ENCODE assay signal across 7 mouse cellular contexts in genomic region chr3:135206621-135207020, GRCm38 (mm10). TPM values are rescaled to one million over a fixed set of nuclear protein-coding genes. Genes with fewer than 3 reads are reported as not detected.
DNase-seq lines count a peak whose midpoint lies in the region; ATAC-seq and TF ChIP-seq lines count a peak whose summit lies in the region.

No protein-coding gene starts in this region.

- no peaks in the 10 kb centered on the region for H3K4me1 ChIP-seq in liver, adult 2 months (ENCODE audit: control insufficient read depth, insufficient read depth, low read length)
- no peaks in the 10 kb centered on the region for H3K4me1 ChIP-seq in liver, embryonic 11.5 days (replicated peaks; ENCODE audit: control insufficient read depth, insufficient read depth, low read length)
- 0 out of 4 replicates have a peak, but pooled peaks cover under 1 to 2% of the 10 kb centered on the region in 2 experiments for H3K4me1 ChIP-seq in ES-E14 (ENCODE audit: control insufficient read depth in 2 of 2, insufficient read depth in 2 of 2, low read length in 2 of 2, poor library complexity in 1 of 2)
- no peaks in the 10 kb centered on the region for H3K4me1 ChIP-seq in hindbrain, embryonic 11.5 days (replicated peaks; ENCODE audit: control insufficient read depth, insufficient read depth, low read length)
- no peaks in the 10 kb centered on the region for H3K4me1 ChIP-seq in limb, embryonic 14.5 days (ENCODE audit: control insufficient read depth, insufficient read depth, low read length)
- H3K4me1 ChIP-seq in small intestine, adult 2 months (ENCODE audit: control insufficient read depth, insufficient read depth, insufficient read length, low read length), result no peaks in the 10 kb centered on the region

- H3K4me2 ChIP-seq in liver, embryonic 11.5 days, result no peak overlapping the region
- H3K4me2 ChIP-seq in hindbrain, embryonic 11.5 days (replicated peaks; ENCODE audit: low read depth, low read length), result no peak overlapping the region
- no peak overlapping the region for H3K4me2 ChIP-seq in limb, embryonic 14.5 days (replicated peaks; ENCODE audit: low read depth, low read length, severe bottlenecking)

- no peaks in the 10 kb centered on the region for H3K36me3 ChIP-seq in liver, adult 2 months (ENCODE audit: control insufficient read depth, insufficient read depth, low read length)
- no peaks in the 10 kb centered on the region for H3K36me3 ChIP-seq in liver, embryonic 11.5 days (ENCODE audit: control insufficient read depth, insufficient read depth, low read length)
- H3K36me3 ChIP-seq in ES-E14 (ENCODE audit: control insufficient read depth, insufficient read depth, low read length, poor library complexity, severe bottlenecking), result no peaks in the 10 kb centered on the region
- no peaks in the 10 kb centered on the region for H3K36me3 ChIP-seq in hindbrain, embryonic 11.5 days (ENCODE audit: control insufficient read depth, insufficient read depth, low read length)
- H3K36me3 ChIP-seq in limb, embryonic 14.5 days (ENCODE audit: control insufficient read depth, insufficient read depth, low read length), result no peaks in the 10 kb centered on the region
- H3K36me3 ChIP-seq in small intestine, adult 2 months (ENCODE audit: control insufficient read depth, insufficient read depth, low read length), result no peaks in the 10 kb centered on the region

- no peak overlapping the region for H3K27ac ChIP-seq in liver, adult 2 months (replicated peaks; ENCODE audit: insufficient read depth, low read depth, low read length)
- H3K27ac ChIP-seq in liver, embryonic 11.5 days (ENCODE audit: low read depth, low read length), result no peak overlapping the region
- H3K27ac ChIP-seq in ES-E14 (ENCODE audit: insufficient read depth, low read depth, low read length, poor library complexity, severe bottlenecking), result no peak overlapping the region
- no peak overlapping the region for H3K27ac ChIP-seq in hindbrain, embryonic 11.5 days (ENCODE audit: low read depth, low read length)
- H3K27ac ChIP-seq in limb, embryonic 14.5 days (replicated peaks; ENCODE audit: low read depth, low read length), result no peak overlapping the region
- H3K27ac ChIP-seq in small intestine, adult 2 months (ENCODE audit: insufficient read depth, low read depth, low read length), result no peak overlapping the region

- no peak overlapping the region for H3K4me3 ChIP-seq in liver, adult 2 months (ENCODE audit: insufficient read depth, low read depth, low read length)
- no peak overlapping the region for H3K4me3 ChIP-seq in liver, embryonic 11.5 days (ENCODE audit: low read depth, low read length)
- H3K4me3 ChIP-seq in ES-E14 (ENCODE audit: insufficient read depth in 1 of 2, low read depth in 1 of 2, low read length in 2 of 2, poor library complexity in 1 of 2, severe bottlenecking in 1 of 2), result no peak overlapping the region
- no peak overlapping the region for H3K4me3 ChIP-seq in hindbrain, embryonic 11.5 days (ENCODE audit: low read depth, low read length)
- H3K4me3 ChIP-seq in limb, embryonic 14.5 days (replicated peaks; ENCODE audit: low read length), result no peak overlapping the region
- H3K4me3 ChIP-seq in small intestine, adult 2 months (ENCODE audit: low read depth, low read length), result no peak overlapping the region

- H3K27me3 ChIP-seq in liver, adult 2 months (ENCODE audit: control insufficient read depth, insufficient read depth, low read length), result no peaks in the 10 kb centered on the region
- no peaks in the 10 kb centered on the region for H3K27me3 ChIP-seq in liver, embryonic 11.5 days (replicated peaks; ENCODE audit: control insufficient read depth, insufficient read depth, low read length)
- no peaks in the 10 kb centered on the region for H3K27me3 ChIP-seq in hindbrain, embryonic 11.5 days (ENCODE audit: control insufficient read depth, insufficient read depth, low read length)
- H3K27me3 ChIP-seq in limb, embryonic 14.5 days (ENCODE audit: control insufficient read depth, insufficient read depth, low read length), result no peaks in the 10 kb centered on the region
- H3K27me3 ChIP-seq in small intestine, adult 2 months (ENCODE audit: control insufficient read depth, insufficient read depth, low read length), result no peaks in the 10 kb centered on the region

- no peak overlapping the region for H3K9ac ChIP-seq in liver, adult 2 months (ENCODE audit: low read depth, low read length)
- H3K9ac ChIP-seq in liver, embryonic 11.5 days (ENCODE audit: low read depth, low read length), result no peak overlapping the region
- H3K9ac ChIP-seq in ES-E14 (ENCODE audit: insufficient read depth, low read depth, low read length, poor library complexity, severe bottlenecking), result no peak overlapping the region
- no peak overlapping the region for H3K9ac ChIP-seq in hindbrain, embryonic 11.5 days (ENCODE audit: low read depth, low read length)
- no peak overlapping the region for H3K9ac ChIP-seq in limb, embryonic 14.5 days (ENCODE audit: low read depth, low read length, severe bottlenecking)

- no peak for TF ChIP-seq POLR2A in liver, adult 2 months (IDR thresholded peaks at IDR 0.05; ENCODE audit: extremely low read depth, insufficient read depth, low read length)
- no peak for TF ChIP-seq POLR2A in limb, embryonic 14.5 days (IDR thresholded peaks at IDR 0.05; ENCODE audit: borderline replicate concordance, extremely low read depth, insufficient read depth, insufficient read length)
- TF ChIP-seq POLR2A in small intestine, adult 2 months (IDR thresholded peaks at IDR 0.05; ENCODE audit: low read depth, low read length), result no peak

- DNase-seq in liver, adult 2 months (ENCODE audit: extremely low read depth, low read depth, low spot score), result peak; percentile 40
- DNase-seq in liver, embryonic 11.5 days (ENCODE audit: low spot score), result no peak
- DNase-seq in ES-E14 (ENCODE audit: low read depth, low spot score), result no peak
- DNase-seq in adrenal gland, postnatal 10 days, result peak; percentile 67
- DNase-seq in hindbrain, embryonic 11.5 days (ENCODE audit: low spot score), result peak; percentile 36
- DNase-seq in limb, embryonic 14.5 days (ENCODE audit: low spot score), result peak; percentile 15

- TF ChIP-seq CTCF in liver, adult 2 months (IDR thresholded peaks at IDR 0.05; ENCODE audit: low read depth, low read length), result peak; percentile 71
- peak; percentile 50; the same call in 1 of the 2 replicates for TF ChIP-seq CTCF in small intestine, adult 2 months (IDR thresholded peaks at IDR 0.05; ENCODE audit: extremely low read depth, insufficient read length, insufficient replicate concordance, low read depth, low read length)

- no peaks in the 10 kb centered on the region for H3K9me3 ChIP-seq in liver, embryonic 11.5 days (ENCODE audit: control insufficient read depth, low read length)
- no peaks in the 10 kb centered on the region for H3K9me3 ChIP-seq in ES-E14 (ENCODE audit: control insufficient read depth, insufficient read depth, low read depth, low read length)
- H3K9me3 ChIP-seq in hindbrain, embryonic 11.5 days (ENCODE audit: control insufficient read depth, low read length), result no peaks in the 10 kb centered on the region
- no peaks in the 10 kb centered on the region for H3K9me3 ChIP-seq in limb, embryonic 14.5 days (ENCODE audit: control insufficient read depth, low read length)

- in situ Hi-C loops in ES-E14 (cut with MboI; ENCODE audit: low sequenced_read_pairs in 2 of 2, unreplicated experiment in 2 of 2), result loop anchor here in 1 of 2 experiments (25.0 kb wide), 1 partner anchor 494 kb away; no protein-coding TSS in a partner anchor

- WGBS in liver, adult 2 months, result 45% methylated on average over 4 of the region's 4 CpGs
- WGBS in liver, embryonic 11.5 days, result 42% methylated on average over 4 of the region's 4 CpGs
- 41% methylated on average over 4 of the region's 4 CpGs for WGBS in hindbrain, embryonic 11.5 days
- WGBS in limb, embryonic 14.5 days, result 33% methylated on average over 4 of the region's 4 CpGs
- 31% methylated on average over 4 of the region's 4 CpGs for WGBS in small intestine, adult 2 months

- ATAC-seq in liver, embryonic 11.5 days (replicated peaks; ENCODE audit: low FRiP score), result no peak
- ATAC-seq in hindbrain, embryonic 11.5 days (ENCODE audit: low FRiP score), result no peak
- ATAC-seq in limb, embryonic 14.5 days (ENCODE audit: low FRiP score, low read depth), result no peak

- H3K79me2 ChIP-seq in liver, adult 2 months (ENCODE audit: control insufficient read depth, insufficient read depth, low read length), result no peaks in the 10 kb centered on the region

TF ChIP-seq in ES-E14, 5 proteins besides CTCF, POLR2A, EP300 and RAD21:
- TF ChIP-seq HCFC1 (IDR thresholded peaks at IDR 0.05; ENCODE audit: borderline replicate concordance, insufficient read depth, low read length) (no peak), ZNF384 (IDR thresholded peaks at IDR 0.05; ENCODE audit: low read depth, low read length) (no peak), MAFK (IDR thresholded peaks at IDR 0.05; ENCODE audit: insufficient read depth, low read depth, low read length) (no peak), ZC3H11A (IDR thresholded peaks at IDR 0.05; ENCODE audit: borderline replicate concordance, low read depth, low read length) (peak; percentile 51; the same call in 1 of the 2 replicates), CHD2 (IDR thresholded peaks at IDR 0.05; ENCODE audit: low read depth, low read length) (no peak)

RNA-seq across cellular contexts. Expression of gene Cenpe, which starts 5.7 kb away (rescaled TPM):
- total RNA-seq in liver, adult 2 months (2014; rRNA removed), result 0.18 and 0.60 TPM in 2 replicates
- polyA plus RNA-seq in liver, adult 2 months (2012; rRNA removed), result 0.01 and 0.09 TPM in 2 replicates
- 30.7 and 34.6 TPM in 2 replicates for polyA plus RNA-seq in liver, embryonic 11.5 days (2014; fragmentation: Nextera tagmentation; extraction: Ambion mirVana)
- 30.0 and 30.8 TPM in 2 replicates for total RNA-seq in ES-E14 (2012; rRNA removed)
- 1 to 10 TPM; 7.5 to 9.0 TPM for total RNA-seq in adrenal gland, postnatal 10 days (2021)
- polyA plus RNA-seq in hindbrain, embryonic 11.5 days (2014; fragmentation: Nextera tagmentation; extraction: Ambion mirVana), result 40.8 and 43.5 TPM in 2 replicates
- 13.7 and 25.2 TPM in 2 replicates for polyA plus RNA-seq in limb, embryonic 14.5 days (2012; rRNA removed)
- polyA plus RNA-seq in limb, embryonic 14.5 days (2014; fragmentation: Nextera tagmentation; extraction: Ambion mirVana), result 26.8 and 27.0 TPM in 2 replicates
- 0.18 and 0.66 TPM in 2 replicates for polyA plus RNA-seq in small intestine, adult 2 months (2012; rRNA removed)

Comparison
In these comparisons a context has a peak if more than half of its experiments do, and no peak if none do; other contexts are left out.
1. DNase-seq: peak in liver, adult 2 months (single experiment), adrenal gland, postnatal 10 days (single experiment), hindbrain, embryonic 11.5 days (single experiment) and limb, embryonic 14.5 days (single experiment); none in liver, embryonic 11.5 days (single experiment) and ES-E14 (single experiment).